Comparison of ENCODE assay signal across 15 mouse cellular contexts in genomic region chr5:44505221-44505620, GRCm38 (mm10).
"Had no signal": no experiment of that assay in that cellular context is flagged by ENCODE, and none has a peak within 500 bp of the region (broad histone marks: within the 10 kb centered on the region; RNA-seq: fewer than 3 reads in every experiment).

No protein-coding gene starts in this region.

- DNase-seq: retina, postnatal 1 day; right cerebral cortex, adult 18-20 months; right cerebral cortex, postnatal 14 days; right cerebral cortex, postnatal 25 days; right cerebral cortex, postnatal 4 days; spleen, adult 18-20 months; thymus, adult 18-20 months; thymus, adult 2 months; thymus, postnatal 14 days; thymus, postnatal 25 days; thymus, postnatal 36 days; thymus, postnatal 4 days had no signal

- H3K27ac ChIP-seq: neural tube, embryonic 15.5 days; stomach, embryonic 15.5 days; stomach, postnatal 0 days had no signal

- H3K9ac ChIP-seq: neural tube, embryonic 15.5 days; stomach, embryonic 15.5 days had no signal

- H3K36me3 ChIP-seq: neural tube, embryonic 15.5 days; stomach, embryonic 15.5 days had no signal

- H3K4me2 ChIP-seq: neural tube, embryonic 15.5 days; stomach, embryonic 15.5 days had no signal

- H3K4me3 ChIP-seq: neural tube, embryonic 15.5 days; stomach, embryonic 15.5 days had no signal

- H3K9me3 ChIP-seq: neural tube, embryonic 15.5 days; stomach, embryonic 15.5 days had no signal

- H3K4me1 ChIP-seq: neural tube, embryonic 15.5 days; stomach, embryonic 15.5 days had no signal

- H3K27me3 ChIP-seq: neural tube, embryonic 15.5 days; stomach, embryonic 15.5 days had no signal
